Mouse (Mus musculus): ENCODE results near the gene Noxo1.

DNA sequence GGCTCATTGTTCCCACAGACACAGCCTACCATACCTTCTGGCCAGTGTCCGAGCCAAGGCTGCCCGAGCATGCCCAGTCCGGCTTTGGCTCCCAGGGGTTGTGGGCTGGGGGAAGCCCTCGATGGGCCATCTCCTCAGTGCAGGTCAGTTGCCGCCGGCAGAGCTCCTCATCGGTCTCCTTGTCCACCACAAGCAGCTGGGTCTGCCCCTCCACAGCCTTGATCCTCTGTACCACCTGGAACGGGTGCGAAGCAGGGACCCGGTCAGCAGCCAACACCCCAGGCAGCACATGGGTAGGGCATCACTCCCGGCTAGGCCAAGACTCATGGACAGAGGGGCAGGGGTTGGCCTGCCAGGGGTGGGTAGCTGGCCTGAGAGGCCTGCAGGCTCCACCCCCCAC lies 48.5 kb upstream of the Noxo1 start:
- TF ChIP-seq CTCF (IDR thresholded peaks at IDR 0.05; ENCODE audit: low read depth) (no peak), EP300 (IDR thresholded peaks at IDR 0.05; ENCODE audit: low read depth) (no peak)
